In genomic region chr3:127894981-127895779, GRCm38 (mm10) we compare ENCODE assay signal across 8 mouse cellular contexts. TPM values are rescaled to one million over a fixed set of nuclear protein-coding genes. Genes with fewer than 3 reads are reported as not detected.
A peak's percentile ranks its signal among the peaks of the same experiment; 100 is the strongest.
DNase-seq lines count a peak whose midpoint lies in the region; ATAC-seq and TF ChIP-seq lines count a peak whose summit lies in the region.

No protein-coding gene starts in this region.

- H3K4me3 ChIP-seq in heart, postnatal 0 days (ENCODE audit: low read depth, low read length), result peak overlapping the region; percentile 96
- peak overlapping the region; percentile 68 for H3K4me3 ChIP-seq in midbrain, embryonic 13.5 days (replicated peaks)

- no peak for TF ChIP-seq EP300 in heart, postnatal 0 days (IDR thresholded peaks at IDR 0.05; ENCODE audit: low read depth)

- WGBS in heart, postnatal 0 days, result 46% methylated on average over 7 of the region's 7 CpGs
- WGBS in midbrain, embryonic 13.5 days, result 44% methylated on average over 7 of the region's 7 CpGs

- H3K27ac ChIP-seq in heart, postnatal 0 days (ENCODE audit: low read depth), result peak overlapping the region; percentile 80; the same call in 1 of the 2 replicates
- H3K27ac ChIP-seq in midbrain, embryonic 13.5 days, result no peak overlapping the region

- peak overlapping the region; percentile 87 for H3K4me2 ChIP-seq in heart, postnatal 0 days (ENCODE audit: low read depth, low read length)
- peak overlapping the region; percentile 82 for H3K4me2 ChIP-seq in midbrain, embryonic 13.5 days (replicated peaks)

- H3K4me1 ChIP-seq in heart, postnatal 0 days (ENCODE audit: control insufficient read depth, insufficient read depth), result peaks cover 7% of the 10 kb centered on the region; the same call in 1 of the 2 replicates
- H3K4me1 ChIP-seq in midbrain, embryonic 13.5 days (replicated peaks), result no peaks in the 10 kb centered on the region

- no peaks in the 10 kb centered on the region for H3K9me3 ChIP-seq in heart, postnatal 0 days (replicated peaks; ENCODE audit: control insufficient read depth, low read length)
- H3K9me3 ChIP-seq in midbrain, embryonic 13.5 days, result no peaks in the 10 kb centered on the region

- TF ChIP-seq CTCF in heart, postnatal 0 days (IDR thresholded peaks at IDR 0.05; ENCODE audit: low read depth), result no peak

- ATAC-seq in heart, postnatal 0 days (ENCODE audit: insufficient read depth, low read depth), result no peak
- peak; percentile 12 for ATAC-seq in inflammation-experienced regulatory T-cells, adult 6 months
- no peak for ATAC-seq in midbrain, embryonic 13.5 days

- H3K9ac ChIP-seq in heart, postnatal 0 days (replicated peaks; ENCODE audit: low read depth, low read length), result peak overlapping the region; percentile 77
- peak overlapping the region; percentile 72 for H3K9ac ChIP-seq in midbrain, embryonic 13.5 days (replicated peaks)

- no peaks in the 10 kb centered on the region for H3K36me3 ChIP-seq in heart, postnatal 0 days (replicated peaks; ENCODE audit: control insufficient read depth, insufficient read depth, low read length)
- no peaks in the 10 kb centered on the region for H3K36me3 ChIP-seq in midbrain, embryonic 13.5 days

- no peaks in the 10 kb centered on the region for H3K27me3 ChIP-seq in heart, postnatal 0 days (ENCODE audit: control insufficient read depth, insufficient read depth, low read length)
- H3K27me3 ChIP-seq in midbrain, embryonic 13.5 days, result peaks cover 23% of the 10 kb centered on the region

- no peak for DNase-seq in heart, postnatal 0 days (ENCODE audit: low spot score)
- no peak for DNase-seq in heart, adult 18-20 months
- DNase-seq in c-Kit-positive CD71-positive TER-119-negative erythroid progenitor cells, embryonic 14.5 days (ENCODE audit: low read depth), result peak; percentile 37
- DNase-seq in right cerebral cortex, postnatal 10 days (ENCODE audit: low spot score in 2 of 2), result no peak
- no peak for DNase-seq in urinary bladder, adult 18-20 months (ENCODE audit: low spot score in 2 of 2)
- DNase-seq in T-cell, adult 2 months (ENCODE audit: low spot score), result no peak

RNA-seq across cellular contexts. Expression of gene Fam241a, which starts 0.9 kb away (rescaled TPM):
- total RNA-seq in heart, postnatal 0 days (2014; rRNA removed; ENCODE audit: low replicate concordance), result 9.1 and 10.1 TPM in 2 replicates
- 7.8 and 8.3 TPM in 2 replicates for polyA plus RNA-seq in heart, postnatal 0 days (2015; fragmentation: Nextera tagmentation; extraction: Ambion mirVana)
- total RNA-seq in heart, adult 18-20 months (2021), result 1 to 10 TPM; 4.0 to 5.1 TPM
- 1 to 10 TPM; 2.0 to 5.2 (median 3.9) TPM for polyA plus RNA-seq in inflammation-experienced regulatory T-cells, adult 6 months (2017; shearing (Covaris generic))
- polyA plus RNA-seq in midbrain, embryonic 13.5 days (2015; fragmentation: Nextera tagmentation; extraction: Ambion mirVana), result 4.8 and 6.6 TPM in 2 replicates

RNA-seq across cellular contexts. Expression of gene Ap1ar, which starts 57.9 kb away (rescaled TPM):
- total RNA-seq in heart, postnatal 0 days (2014; rRNA removed; ENCODE audit: low replicate concordance), result 18.2 and 94.3 TPM in 2 replicates
- 16.4 and 18.0 TPM in 2 replicates for polyA plus RNA-seq in heart, postnatal 0 days (2015; fragmentation: Nextera tagmentation; extraction: Ambion mirVana)
- total RNA-seq in heart, adult 18-20 months (2021), result 10 to 100 TPM; 18.3 to 18.9 TPM
- 10 to 100 TPM; 22.7 to 25.8 (median 24.0) TPM for polyA plus RNA-seq in inflammation-experienced regulatory T-cells, adult 6 months (2017; shearing (Covaris generic))
- polyA plus RNA-seq in midbrain, embryonic 13.5 days (2015; fragmentation: Nextera tagmentation; extraction: Ambion mirVana), result 70.8 and 75.9 TPM in 2 replicates
